Mouse (Mus musculus): Measurements from ENCODE around the gene Ccnd3.
A peak's percentile ranks its signal among the peaks of the same experiment; 100 is the strongest.
"Not testable (repeated sequence)": the region's sequence is repeated elsewhere in the genome, so short reads cannot be mapped to it uniquely, and the experiment has no call there.

Ccnd3 gene

DNA sequence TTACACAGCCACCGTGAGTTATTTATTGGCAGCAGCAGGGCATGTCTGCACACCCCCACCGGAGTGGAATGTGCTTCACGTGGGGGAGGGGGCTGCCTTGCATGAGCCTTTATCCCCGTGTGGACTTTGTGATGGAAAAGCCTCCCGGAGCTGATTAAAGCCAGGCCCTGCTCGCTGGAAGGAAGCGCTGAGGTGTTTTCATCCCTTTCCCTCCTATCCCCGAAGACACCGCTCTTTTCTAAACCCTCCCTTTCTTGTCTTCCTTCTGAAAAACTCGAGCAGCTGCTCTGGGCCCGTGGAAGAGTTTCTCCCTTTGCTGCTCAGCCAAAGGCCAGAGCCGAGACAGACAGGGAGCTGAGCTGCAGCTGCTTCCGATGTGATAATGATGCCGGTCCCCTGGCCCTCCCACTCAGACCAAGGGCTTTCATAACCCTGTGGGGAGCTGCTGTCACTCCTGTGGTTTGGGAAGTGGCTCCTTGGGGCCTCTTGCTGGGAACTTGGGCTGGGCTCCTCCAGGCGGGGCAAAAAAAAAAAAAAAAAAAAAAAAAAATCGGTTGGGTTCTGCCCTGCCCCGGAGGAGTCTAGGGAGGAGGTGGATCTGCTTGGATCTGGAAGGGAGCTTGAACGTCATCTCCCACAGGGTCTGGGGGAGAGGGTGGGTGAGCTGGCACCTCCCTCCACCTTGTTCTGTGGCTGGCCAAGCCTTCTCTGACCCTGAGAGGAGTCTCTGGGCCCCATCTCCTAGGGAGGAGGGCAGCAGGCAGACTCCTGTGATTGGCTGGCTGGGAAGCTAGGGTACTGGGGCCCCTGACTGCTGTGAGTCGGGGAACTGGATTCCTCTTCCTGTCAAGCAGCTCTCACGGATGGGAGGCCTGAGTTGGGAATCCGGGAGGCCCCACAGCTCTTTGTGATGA, 90.7 kb downstream of the Ccnd3 start:
- DNase-seq (ENCODE audit: extremely low spot score) = peak; percentile 80

DNA sequence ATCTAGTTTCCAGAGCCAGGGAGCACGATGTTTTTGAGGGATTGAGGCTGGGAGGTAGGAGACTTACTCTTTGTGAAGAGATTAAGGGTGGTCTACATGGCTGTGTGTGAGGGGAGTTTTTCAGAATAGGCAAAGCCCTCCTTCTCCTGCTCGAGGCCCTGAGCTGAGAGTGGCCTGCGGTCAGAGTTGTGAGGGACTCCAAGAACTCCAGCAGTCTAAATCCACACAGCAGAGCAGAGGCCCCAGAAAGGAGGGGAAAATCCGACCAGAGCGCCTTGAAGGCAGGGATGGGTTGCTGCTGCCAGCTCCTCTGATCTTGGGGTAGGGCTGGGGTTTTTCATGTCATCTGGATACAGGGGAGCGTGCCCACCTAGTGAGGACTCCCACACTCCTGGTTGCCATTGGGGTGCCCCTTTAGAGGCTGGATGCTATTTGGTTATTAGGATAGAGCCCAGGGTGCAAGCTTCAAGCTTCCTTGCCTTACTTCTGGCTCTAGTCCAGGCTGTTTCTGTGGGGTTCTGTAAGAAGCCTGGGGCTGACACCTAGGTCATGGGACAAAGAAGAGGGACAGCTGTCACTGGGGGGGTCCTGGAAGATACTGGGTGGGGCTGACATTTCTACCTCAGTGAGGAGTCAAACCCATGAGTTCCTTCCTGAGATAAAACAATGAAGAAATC, 91.4 kb downstream of the Ccnd3 start:
- DNase-seq (ENCODE audit: extremely low spot score) = no peak

DNA sequence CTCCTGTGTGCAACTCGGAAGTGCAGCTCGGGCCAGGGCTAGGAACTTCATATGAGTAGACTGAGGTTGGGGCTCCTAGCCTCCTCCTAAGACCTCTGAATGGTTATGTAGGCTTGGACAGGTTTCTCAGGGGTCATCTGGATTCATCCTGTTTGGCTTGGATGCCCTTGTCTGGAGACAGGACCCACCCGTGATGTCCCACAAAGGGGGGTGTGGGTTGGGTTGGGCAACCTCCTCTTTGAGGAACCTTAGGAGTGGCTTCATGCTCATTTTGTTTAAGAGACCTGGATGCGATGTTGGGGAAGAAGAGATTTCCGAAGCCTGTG, 92.0 kb downstream of the Ccnd3 start:
- no peak for DNase-seq (ENCODE audit: extremely low spot score)

DNA sequence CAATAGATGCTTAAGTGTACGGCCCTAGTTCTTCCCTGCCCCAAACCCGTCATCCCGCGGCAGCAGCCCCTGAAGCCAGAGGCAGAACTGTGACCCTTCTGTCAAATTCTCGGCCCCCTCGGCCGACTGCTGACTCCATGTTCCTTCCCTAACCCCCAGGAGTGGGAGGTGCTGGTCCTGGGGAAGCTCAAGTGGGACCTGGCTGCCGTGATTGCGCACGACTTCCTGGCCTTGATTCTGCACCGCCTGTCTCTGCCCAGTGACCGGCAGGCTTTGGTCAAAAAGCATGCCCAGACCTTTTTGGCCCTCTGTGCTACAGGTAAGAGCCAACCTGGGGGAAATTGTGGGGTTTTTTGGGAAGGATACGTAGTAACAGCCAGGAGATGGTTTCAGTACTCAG, 92.4 kb downstream of the Ccnd3 start:
- no peak for DNase-seq (ENCODE audit: extremely low spot score)

DNA sequence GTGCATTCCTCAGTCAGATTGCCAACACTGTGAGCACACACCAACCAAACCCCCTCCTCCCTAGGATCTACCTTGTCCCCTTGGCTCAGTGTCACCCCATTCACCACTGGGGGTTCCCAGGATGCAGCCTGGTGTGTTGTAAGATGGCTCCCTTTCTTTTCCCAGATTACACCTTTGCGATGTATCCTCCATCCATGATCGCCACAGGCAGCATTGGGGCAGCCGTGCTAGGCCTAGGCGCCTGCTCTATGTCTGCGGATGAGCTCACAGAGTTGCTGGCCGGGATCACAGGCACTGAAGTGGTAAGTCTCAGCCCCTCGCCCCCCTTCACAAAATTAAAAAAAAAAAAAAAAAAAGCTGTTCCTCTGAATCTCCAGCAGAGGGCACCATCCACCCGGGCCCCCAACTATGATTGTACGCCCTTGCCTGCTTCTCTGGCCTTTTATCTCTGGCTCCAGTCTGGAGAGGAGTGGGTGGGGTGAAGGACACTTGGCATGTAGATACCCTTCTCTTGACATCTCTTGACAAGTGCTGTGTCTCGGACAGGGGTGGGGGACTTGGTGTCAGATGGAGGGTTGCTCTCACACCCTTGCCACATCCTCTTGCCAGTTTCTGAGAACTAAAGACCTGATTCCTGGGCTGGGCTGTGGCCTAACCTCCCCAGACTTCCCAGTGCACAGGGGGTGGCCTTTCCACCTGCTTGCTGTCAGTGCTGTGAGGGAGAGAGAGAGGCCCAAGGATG, 93.2 kb downstream of the Ccnd3 start:
- DNase-seq (ENCODE audit: extremely low spot score) = peak; percentile 55

DNA sequence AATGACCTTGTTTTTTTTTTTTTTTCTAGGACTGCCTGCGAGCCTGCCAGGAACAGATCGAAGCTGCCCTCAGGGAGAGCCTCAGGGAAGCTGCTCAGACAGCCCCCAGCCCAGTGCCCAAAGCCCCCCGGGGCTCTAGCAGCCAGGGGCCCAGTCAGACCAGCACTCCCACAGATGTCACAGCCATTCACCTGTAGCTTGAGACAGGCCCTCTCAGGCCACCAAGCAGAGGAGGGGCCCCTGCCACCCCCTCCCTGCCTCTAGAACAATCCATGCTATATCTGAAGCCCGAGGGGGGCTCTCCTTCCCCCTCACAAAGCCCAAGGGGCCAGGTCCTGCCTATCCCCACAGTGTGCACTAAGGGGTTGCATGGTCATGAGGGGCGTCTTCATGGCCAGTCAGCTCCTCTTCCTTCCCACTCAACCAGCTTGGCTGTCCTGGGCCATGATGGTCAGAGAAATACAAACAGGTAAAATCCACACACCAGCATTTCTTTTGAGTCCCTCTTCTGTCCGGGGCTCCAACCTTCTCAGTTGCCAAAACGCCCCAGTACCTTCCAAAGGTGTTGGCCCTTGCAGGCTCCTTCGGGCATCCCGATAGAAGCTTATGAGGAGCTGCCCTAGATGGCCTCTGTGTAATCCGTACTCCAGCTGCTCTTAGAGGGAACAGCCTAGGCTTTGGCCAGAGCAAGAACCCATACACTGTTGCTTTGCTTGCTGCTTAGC, 93.9 kb downstream of the Ccnd3 start:
- DNase-seq (ENCODE audit: extremely low spot score) = not testable (repeated sequence)

DNA sequence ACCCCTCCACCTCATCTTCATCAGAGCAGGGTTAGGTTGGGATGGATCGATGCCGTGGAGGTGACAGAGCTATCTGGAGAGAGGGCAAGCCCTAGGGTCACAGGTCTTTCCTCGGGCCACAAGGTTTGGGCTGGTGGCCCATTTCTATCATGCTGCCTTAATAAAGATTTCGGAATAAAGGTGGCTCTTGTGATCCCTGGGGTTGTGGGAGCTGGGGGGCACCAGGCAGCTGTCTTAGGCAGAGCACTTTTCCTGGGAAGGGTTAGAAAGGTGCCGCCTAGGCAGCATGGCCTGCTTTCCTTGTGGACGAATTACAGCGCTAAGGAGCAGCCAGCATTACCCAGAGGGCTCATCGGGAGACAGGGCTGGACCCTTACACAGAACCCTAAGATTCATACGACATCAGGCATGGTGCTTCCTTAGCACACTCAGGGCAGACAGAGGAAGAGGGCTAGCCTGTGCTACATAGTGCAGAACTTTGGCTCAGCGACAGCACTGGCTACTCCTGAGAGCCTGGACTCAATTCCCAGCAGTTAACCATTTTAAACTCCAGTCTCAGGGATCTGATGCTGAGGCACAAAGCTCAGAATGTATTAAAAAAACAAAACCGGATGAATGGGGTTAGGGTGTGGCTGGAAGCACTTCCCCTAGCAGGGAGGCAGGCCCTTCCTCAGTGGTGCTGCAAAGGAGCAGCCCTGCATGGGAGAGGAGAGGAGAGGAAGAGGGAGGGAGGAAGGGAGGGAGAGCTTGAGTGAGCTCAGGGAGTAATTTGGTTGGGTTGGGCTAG, 94.9 kb downstream of the Ccnd3 start:
- no peak for DNase-seq (ENCODE audit: extremely low spot score)

DNA sequence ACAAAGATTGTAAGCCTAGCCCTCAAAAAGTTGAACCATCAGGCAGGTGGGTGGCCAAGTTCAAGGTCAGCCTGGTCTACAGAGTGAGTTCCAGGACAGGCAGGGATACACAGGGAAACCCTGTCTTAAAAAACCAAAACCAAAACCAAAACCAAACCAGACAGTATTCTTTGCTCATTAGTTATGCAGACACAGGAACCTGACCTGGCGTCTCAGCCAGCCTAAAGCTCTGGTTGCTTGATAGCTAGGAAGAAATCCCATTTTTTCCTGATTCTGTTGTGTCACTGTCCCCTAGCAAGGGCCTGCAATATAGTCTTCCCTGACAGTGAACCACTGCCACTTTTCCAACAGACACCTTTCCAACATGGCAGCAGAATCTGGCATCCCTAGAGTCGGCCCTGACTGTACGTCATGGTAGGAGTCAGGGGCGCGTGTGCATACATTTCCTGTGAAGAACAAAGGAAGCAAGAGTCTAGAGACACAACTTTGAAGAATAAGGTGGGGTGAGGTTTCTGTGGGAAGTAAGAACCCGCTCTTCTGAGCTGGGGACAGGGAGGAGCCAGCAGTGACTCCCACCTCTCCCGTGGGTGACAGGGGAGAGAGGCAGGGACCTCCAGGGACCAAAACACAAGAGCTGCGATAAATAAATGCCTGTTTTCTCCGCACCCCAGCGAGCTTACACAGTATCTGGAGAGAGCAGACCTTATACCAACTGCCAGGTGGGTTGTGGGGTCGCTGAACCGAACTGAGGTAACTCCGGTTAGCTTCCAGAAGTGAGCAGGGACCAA, 95.9 kb downstream of the Ccnd3 start:
- no peak for DNase-seq (ENCODE audit: extremely low spot score)

DNA sequence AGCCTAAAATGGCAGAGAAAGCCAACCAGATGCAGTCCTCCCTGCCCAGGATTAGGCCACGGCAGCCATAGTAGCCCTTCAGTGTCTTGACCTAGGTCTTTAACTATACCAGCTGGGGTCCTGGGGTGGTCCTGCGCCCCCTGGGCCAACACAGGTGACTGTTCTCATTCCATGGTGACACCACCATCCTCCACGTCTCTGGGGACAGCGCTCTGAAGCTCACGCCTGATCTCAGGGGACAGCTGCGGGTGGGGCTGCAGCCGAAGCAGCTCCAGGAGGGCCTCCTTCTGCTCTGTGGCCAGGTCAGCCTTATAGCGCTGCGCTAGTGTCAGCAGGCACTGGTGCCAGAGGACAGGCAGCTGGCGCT, 96.5 kb downstream of the Ccnd3 start:
- DNase-seq (ENCODE audit: extremely low spot score) = no peak

DNA sequence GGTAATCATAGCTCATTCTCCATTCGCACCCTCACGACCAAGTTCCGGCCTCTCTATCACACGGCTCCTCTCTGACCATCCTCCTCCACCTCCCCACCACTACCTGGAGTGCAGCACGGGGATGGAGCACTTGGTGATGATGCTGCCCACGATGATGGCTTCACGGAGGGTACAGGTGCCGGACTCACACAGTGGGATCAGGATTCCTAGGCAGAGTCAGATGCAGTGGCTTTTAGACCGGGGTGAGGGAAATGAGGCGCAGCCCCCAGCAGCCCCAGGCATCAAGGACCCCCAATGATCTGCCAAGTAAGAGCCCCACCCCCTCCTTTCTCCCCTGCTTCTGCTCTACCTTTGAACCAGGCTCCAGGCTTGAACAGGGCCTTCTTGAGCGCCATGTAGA, 97.4 kb downstream of the Ccnd3 start:
- no peak for DNase-seq (ENCODE audit: extremely low spot score)

DNA sequence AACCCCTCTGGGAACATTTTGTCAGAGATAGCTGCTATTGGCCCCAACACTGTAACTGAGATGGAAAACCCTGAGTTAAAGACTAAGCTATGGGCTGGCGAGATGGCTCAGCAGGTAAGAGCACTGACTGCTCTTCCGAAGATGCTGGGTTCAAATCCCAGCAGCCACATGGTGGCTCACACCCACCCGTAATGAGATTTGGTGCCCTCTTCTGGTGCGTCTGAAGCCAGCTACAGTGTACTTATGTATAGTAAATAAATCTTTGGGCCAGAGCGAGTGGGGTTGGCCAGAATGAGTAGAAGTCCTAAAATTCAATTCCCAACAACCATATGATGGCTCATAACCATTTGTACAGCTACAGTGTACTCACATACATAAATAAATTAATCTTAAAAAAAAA, 101.4 kb downstream of the Ccnd3 start:
- no peak for DNase-seq (ENCODE audit: extremely low spot score)

DNA sequence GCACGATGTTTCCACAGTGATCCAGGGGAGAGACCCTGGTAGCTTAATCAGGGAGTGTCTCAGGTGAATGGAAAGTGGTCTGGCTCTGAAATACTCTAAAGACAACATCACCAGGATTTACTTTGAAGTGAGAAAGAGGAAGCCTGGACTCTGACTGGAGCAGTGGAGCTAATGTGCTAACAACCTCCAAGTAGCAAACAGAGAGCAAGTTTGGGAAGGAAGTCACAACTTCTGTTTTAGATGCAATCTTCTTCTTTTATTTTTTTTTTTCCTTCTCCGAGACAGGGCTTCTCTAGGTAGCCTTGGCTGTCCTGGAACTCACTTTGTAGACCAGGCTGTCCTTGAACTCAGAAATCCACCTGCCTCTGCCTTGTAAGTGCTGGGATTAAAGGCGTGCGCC, 104.3 kb downstream of the Ccnd3 start:
- no peak for DNase-seq (ENCODE audit: extremely low spot score)

DNA sequence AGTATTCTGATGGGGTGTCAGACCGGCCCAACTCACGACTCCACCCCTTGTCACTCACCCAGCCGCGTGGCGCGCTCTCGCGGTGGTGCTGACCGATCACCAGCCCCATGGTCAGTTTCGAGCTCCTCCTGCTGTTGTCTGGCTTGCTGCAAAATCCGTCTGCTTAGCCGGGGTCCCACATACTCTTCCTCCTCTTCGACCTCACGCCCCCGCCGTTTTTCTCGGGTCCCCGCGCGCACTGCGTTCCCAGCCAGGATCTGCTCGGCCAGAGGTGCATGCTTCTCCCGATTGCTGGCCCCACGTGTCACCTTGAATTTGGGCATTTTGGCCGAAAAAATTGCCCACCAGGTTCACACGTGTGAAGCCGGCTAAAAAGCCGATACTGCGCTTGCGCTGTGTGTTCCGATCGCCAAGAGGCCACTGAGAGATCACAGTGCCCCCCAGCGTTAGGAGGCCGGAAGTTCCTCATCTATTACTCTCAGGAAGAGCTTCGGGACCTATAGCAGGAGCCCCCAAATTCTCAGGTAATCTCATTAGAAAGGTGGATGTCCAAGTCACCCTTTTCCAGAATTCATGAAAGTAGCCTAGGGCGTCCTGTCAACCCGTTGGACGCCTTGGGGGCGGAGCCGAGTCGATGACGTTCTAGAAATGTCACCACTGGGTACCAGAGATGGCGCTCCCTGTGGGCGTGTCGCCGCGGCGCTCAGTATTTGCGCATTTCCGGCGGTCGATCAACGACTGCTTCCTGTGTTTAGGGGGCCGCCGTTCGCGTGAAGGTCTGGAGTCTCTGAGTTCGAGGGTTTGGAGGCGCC, 106.2 kb downstream of the Ccnd3 start, which contains the start of the genes Bysl, Med20 and Gm20517:
Gene Bysl (minus strand): TSS at position 644 of the 812 bp plus-strand sequence.
Gene Med20 (plus strand): TSS at position 734 of the 812 bp plus-strand sequence.
Gene Gm20517 (plus strand): TSS at position 741 of the 812 bp plus-strand sequence.
- DNase-seq (ENCODE audit: extremely low spot score) = peak; percentile 98

DNA sequence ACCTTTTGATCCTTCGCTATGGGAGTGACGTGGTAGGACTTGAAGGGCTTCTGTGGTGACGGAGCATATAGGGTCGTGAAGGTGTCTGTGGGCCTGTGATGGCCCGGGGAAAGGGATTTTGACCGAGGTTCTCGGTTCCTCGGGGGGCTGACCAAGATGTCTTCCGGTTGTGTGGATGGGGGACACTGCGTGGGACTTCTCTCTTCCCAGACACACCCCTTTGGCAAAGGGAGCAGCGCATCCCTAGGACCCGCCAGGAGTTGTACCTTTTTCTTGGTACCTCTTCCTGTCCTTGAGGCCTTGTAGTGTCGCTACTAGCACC, 106.8 kb downstream of the Ccnd3 start:
- no peak for DNase-seq (ENCODE audit: extremely low spot score)

DNA sequence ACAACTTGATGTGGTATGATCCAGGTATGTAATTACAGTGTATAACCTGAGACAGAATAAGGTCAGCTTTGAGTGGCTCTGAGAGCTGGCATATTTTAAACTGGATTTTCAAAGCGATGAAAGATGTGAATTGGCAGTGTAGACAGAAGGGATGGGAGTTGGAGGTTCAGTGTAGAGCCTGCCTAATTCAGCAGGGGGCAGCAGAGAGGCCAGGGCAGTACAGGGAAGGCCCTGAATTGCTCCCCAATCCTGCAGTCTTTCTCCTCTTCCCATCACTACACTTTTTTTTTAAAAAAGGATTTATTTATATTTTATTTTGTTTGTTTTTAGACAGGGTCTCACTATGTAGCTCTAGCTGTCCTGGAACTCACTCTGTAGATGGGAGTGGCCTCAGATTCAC, 109.2 kb downstream of the Ccnd3 start:
- DNase-seq (ENCODE audit: extremely low spot score) = no peak

DNA sequence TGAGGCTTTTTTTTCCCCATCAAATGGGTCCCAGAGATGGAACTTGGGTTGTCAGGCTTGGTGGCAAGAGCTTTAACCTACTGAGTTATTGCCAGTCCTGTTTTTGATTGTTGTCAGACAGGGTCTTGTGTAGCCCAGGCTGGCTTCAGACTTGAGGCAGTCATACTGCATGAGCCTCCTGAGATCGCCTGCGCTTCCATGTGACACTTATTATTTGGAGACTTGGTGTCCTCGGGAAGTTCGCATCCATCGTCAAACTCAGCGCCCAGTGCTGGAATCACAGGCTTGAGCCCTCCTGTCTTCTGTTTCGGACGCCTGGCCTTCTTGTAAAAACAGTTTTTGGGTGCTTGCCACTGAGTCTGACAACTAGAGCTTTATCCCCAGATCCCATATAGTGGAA, 111.3 kb downstream of the Ccnd3 start:
- DNase-seq (ENCODE audit: extremely low spot score) = no peak

DNA sequence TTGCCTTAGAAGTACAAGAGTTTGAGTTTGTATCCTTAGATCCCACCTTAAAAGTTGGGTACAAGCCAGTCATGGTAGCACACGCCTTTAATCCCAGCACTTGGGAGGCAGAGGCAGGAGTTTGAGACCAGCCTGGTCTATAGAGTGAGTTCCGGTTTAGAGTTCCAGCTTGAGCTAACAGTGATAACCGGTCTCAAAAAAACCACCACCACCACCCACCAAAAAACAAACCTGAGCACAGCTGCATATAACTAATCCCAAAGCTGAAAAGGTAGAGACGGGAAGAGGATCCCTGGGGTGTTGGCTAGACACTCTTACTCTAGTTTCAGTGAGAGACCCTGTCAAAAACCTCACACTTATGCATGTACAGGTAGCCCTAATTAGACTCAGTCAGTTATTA, 111.8 kb downstream of the Ccnd3 start:
- DNase-seq (ENCODE audit: extremely low spot score) = no peak

DNA sequence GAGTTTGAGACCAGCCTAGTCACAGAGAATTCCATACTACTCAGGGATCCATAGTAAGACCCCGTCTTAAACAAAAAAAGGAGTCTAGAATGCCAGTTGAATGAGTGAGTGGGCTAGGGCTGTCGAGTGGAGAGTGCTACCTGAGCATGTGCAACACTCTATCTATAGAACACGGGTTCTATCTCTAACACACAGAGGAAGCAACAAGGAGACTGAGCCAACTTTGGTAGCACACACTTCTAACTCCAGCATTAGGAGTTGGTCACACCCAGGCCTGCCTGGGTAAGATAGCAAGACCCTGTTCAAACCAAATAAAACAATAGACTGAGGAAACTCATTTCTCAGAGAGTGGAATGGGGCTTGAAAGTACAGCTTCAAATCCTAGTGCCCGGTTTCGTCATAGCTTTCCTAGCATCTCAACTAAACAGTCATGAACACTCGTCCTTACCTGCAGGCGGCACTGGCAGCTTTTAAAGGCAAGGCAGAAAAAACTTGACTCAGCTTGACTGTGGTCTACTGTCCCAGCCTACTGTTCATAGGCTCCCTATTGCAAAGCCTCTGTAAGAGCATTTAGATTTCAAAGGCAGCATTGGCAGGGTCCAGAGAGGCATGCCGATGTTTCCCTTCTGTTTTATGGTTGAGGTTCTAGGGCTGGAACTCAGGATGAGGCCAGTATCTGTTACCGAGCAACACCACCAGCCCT, 112.9 kb downstream of the Ccnd3 start:
- DNase-seq (ENCODE audit: extremely low spot score) = no peak

Measured in embryo, embryonic 9.5 days (tissue).